In genomic region chr8:46119176-46119575, GRCm38 (mm10) we compare ENCODE assay signal across 26 mouse cellular contexts.
"Had no signal": no experiment of that assay in that cellular context is flagged by ENCODE, and none has a peak within 500 bp of the region (broad histone marks: within the 10 kb centered on the region; RNA-seq: fewer than 3 reads in every experiment).

No protein-coding gene starts in this region.

- H3K4me2 ChIP-seq: heart, embryonic 12.5 days; hindbrain, embryonic 12.5 days; hindbrain, embryonic 14.5 days; intestine, embryonic 15.5 days; limb, embryonic 12.5 days; liver, embryonic 11.5 days; liver, embryonic 13.5 days; liver, embryonic 15.5 days had no signal

- H3K27ac ChIP-seq: gastrocnemius, adult 2 months; heart, embryonic 10.5 days; hindbrain, embryonic 10.5 days; hindbrain, embryonic 12.5 days; hindbrain, embryonic 14.5 days; intestine, embryonic 15.5 days; layer of hippocampus, adult 2 months; left cerebral cortex, adult 2 months; limb, embryonic 10.5 days; limb, embryonic 12.5 days; liver, embryonic 13.5 days; liver, embryonic 15.5 days had no signal

- H3K4me3 ChIP-seq: gastrocnemius, adult 2 months; heart, embryonic 10.5 days; heart, embryonic 12.5 days; hindbrain, embryonic 10.5 days; hindbrain, embryonic 12.5 days; intestine, embryonic 15.5 days; layer of hippocampus, adult 2 months; left cerebral cortex, adult 2 months; limb, embryonic 10.5 days; limb, embryonic 12.5 days; liver, embryonic 13.5 days; liver, embryonic 15.5 days had no signal

- ATAC-seq: forebrain, embryonic 16.5 days; hindbrain, embryonic 16.5 days; inflammation-experienced regulatory T-cells, adult 6 months; intestine, embryonic 15.5 days; intestine, postnatal 0 days; liver, postnatal 0 days had no signal

- H3K4me1 ChIP-seq: hindbrain, embryonic 10.5 days; hindbrain, embryonic 12.5 days; intestine, embryonic 15.5 days; limb, embryonic 10.5 days; limb, embryonic 12.5 days; liver, embryonic 13.5 days; liver, embryonic 15.5 days had no signal

- H3K9ac ChIP-seq: heart, embryonic 12.5 days; hindbrain, embryonic 12.5 days; hindbrain, embryonic 14.5 days; intestine, embryonic 15.5 days; limb, embryonic 12.5 days; liver, embryonic 13.5 days; liver, embryonic 15.5 days; liver, postnatal 0 days had no signal

- DNase-seq: gastrocnemius, adult 2 months; gastrocnemius, postnatal 10 days; gastrocnemius, postnatal 25 days; heart, adult 18-20 months; heart, postnatal 10 days; heart, postnatal 4 days; kidney, postnatal 14 days; liver; liver, embryonic 13.5 days; liver, postnatal 0 days had no signal

- H3K27me3 ChIP-seq: heart, embryonic 12.5 days; hindbrain, embryonic 12.5 days; intestine, embryonic 15.5 days; limb, embryonic 12.5 days; liver, embryonic 13.5 days; liver, embryonic 15.5 days had no signal

- H3K9me3 ChIP-seq: heart, embryonic 10.5 days; heart, embryonic 12.5 days; hindbrain, embryonic 10.5 days; hindbrain, embryonic 12.5 days; intestine, embryonic 15.5 days; limb, embryonic 10.5 days; limb, embryonic 12.5 days; liver, embryonic 13.5 days; liver, embryonic 15.5 days had no signal

- H3K36me3 ChIP-seq: intestine, embryonic 15.5 days; limb, embryonic 10.5 days had no signal
